Comparison of ENCODE assay signal across 21 mouse cellular contexts in the genomic region with DNA sequence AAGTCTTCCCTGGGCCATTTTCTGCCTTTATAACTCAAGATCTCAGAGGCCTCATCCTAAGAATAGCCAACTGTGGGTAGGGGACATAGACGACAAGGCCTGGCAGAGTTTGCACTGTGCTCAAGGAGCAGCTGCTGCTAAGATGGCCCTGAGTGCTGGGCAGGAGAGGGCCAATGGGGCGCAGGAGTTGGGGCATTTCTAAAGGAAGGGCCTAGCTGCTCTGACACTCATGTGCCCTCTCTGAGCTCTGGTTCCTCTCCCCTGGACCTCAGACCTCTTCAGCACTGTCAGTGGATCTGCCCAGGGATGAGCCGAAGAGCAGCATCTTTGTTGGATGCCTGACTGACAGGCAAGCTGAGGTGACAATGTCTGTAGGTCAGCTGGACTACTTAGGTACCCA.
DNase-seq lines count a peak whose midpoint lies in the region; ATAC-seq lines count a peak whose summit lies in the region.
"Had no signal": no experiment of that assay in that cellular context is flagged by ENCODE, and none has a peak within 500 bp of the region (broad histone marks: within the 10 kb centered on the region; RNA-seq: fewer than 3 reads in every experiment).

No protein-coding gene starts in this region.

- no peak overlapping the region for H3K4me2 ChIP-seq in forebrain, embryonic 11.5 days (ENCODE audit: low read depth, low read length, severe bottlenecking)
- H3K4me2 ChIP-seq in forebrain, embryonic 12.5 days, result no peak overlapping the region
- H3K4me2 ChIP-seq in midbrain, embryonic 11.5 days, result no peak overlapping the region
- no peak overlapping the region for H3K4me2 ChIP-seq in midbrain, embryonic 13.5 days (replicated peaks)

- no peaks in the 10 kb centered on the region for H3K36me3 ChIP-seq in forebrain, embryonic 11.5 days (ENCODE audit: control insufficient read depth, insufficient read depth, low read length)
- no peaks in the 10 kb centered on the region for H3K36me3 ChIP-seq in forebrain, embryonic 12.5 days (replicated peaks)
- H3K36me3 ChIP-seq in midbrain, embryonic 11.5 days (ENCODE audit: control insufficient read depth, insufficient read depth, low read length), result no peaks in the 10 kb centered on the region
- H3K36me3 ChIP-seq in midbrain, embryonic 13.5 days, result no peaks in the 10 kb centered on the region
- H3K36me3 ChIP-seq: G1E had no signal

- ATAC-seq in forebrain, embryonic 11.5 days (replicated peaks; ENCODE audit: low FRiP score), result no peak
- ATAC-seq in forebrain, embryonic 12.5 days (ENCODE audit: low FRiP score), result no peak
- no peak for ATAC-seq in midbrain, embryonic 11.5 days (ENCODE audit: low FRiP score)
- no peak for ATAC-seq in midbrain, embryonic 13.5 days
- ATAC-seq: activated CD4-positive, CD25-positive, alpha-beta regulatory T cell, adult 4 months; CD4-positive, CD25-positive, alpha-beta regulatory T cell, adult 4 months; Patski had no signal

- H3K9me3 ChIP-seq in forebrain, embryonic 11.5 days (ENCODE audit: control insufficient read depth, low read length), result no peaks in the 10 kb centered on the region
- H3K9me3 ChIP-seq in forebrain, embryonic 12.5 days, result no peaks in the 10 kb centered on the region
- no peaks in the 10 kb centered on the region for H3K9me3 ChIP-seq in midbrain, embryonic 11.5 days (ENCODE audit: control insufficient read depth, low read length)
- no peaks in the 10 kb centered on the region for H3K9me3 ChIP-seq in midbrain, embryonic 13.5 days
- H3K9me3 ChIP-seq: G1E had no signal

- no peaks in the 10 kb centered on the region for H3K4me1 ChIP-seq in forebrain, embryonic 11.5 days (replicated peaks; ENCODE audit: control insufficient read depth, insufficient read depth, low read length)
- H3K4me1 ChIP-seq in forebrain, embryonic 12.5 days, result no peaks in the 10 kb centered on the region
- H3K4me1 ChIP-seq in midbrain, embryonic 11.5 days (ENCODE audit: control insufficient read depth, insufficient read depth, low read length), result no peaks in the 10 kb centered on the region
- no peaks in the 10 kb centered on the region for H3K4me1 ChIP-seq in midbrain, embryonic 13.5 days (replicated peaks)

- no peak overlapping the region for H3K9ac ChIP-seq in forebrain, embryonic 11.5 days (ENCODE audit: low read length)
- no peak overlapping the region for H3K9ac ChIP-seq in forebrain, embryonic 12.5 days
- H3K9ac ChIP-seq in midbrain, embryonic 11.5 days (ENCODE audit: low read length), result no peak overlapping the region
- H3K9ac ChIP-seq in midbrain, embryonic 13.5 days (replicated peaks), result no peak overlapping the region

- no peak overlapping the region for H3K4me3 ChIP-seq in forebrain, embryonic 11.5 days (ENCODE audit: low read depth, low read length)
- H3K4me3 ChIP-seq in forebrain, embryonic 12.5 days (replicated peaks), result no peak overlapping the region
- no peak overlapping the region for H3K4me3 ChIP-seq in midbrain, embryonic 11.5 days (ENCODE audit: low read depth, low read length)
- H3K4me3 ChIP-seq in midbrain, embryonic 13.5 days (replicated peaks), result no peak overlapping the region

- no peak overlapping the region for H3K27ac ChIP-seq in forebrain, embryonic 11.5 days (ENCODE audit: low read depth, low read length)
- no peak overlapping the region for H3K27ac ChIP-seq in forebrain, embryonic 12.5 days
- H3K27ac ChIP-seq in midbrain, embryonic 11.5 days (ENCODE audit: low read depth, low read length), result no peak overlapping the region
- H3K27ac ChIP-seq in midbrain, embryonic 13.5 days, result no peak overlapping the region

- WGBS in forebrain, embryonic 11.5 days, result 79% methylated on average over 3 of the region's 3 CpGs
- WGBS in forebrain, embryonic 12.5 days, result 86% methylated on average over 3 of the region's 3 CpGs
- WGBS in midbrain, embryonic 11.5 days, result 82% methylated on average over 3 of the region's 3 CpGs
- WGBS in midbrain, embryonic 13.5 days, result 78% methylated on average over 3 of the region's 3 CpGs

- peak; percentile 31 for DNase-seq in forebrain, embryonic 11.5 days (ENCODE audit: low spot score)
- DNase-seq in heart, adult 11 months, result peak; percentile 69
- DNase-seq in heart, postnatal 10 days, result no peak
- DNase-seq in midbrain, embryonic 11.5 days (ENCODE audit: low spot score, missing footprints), result peak; percentile 67
- DNase-seq: adrenal gland, adult 2 months; adrenal gland, adult 8-10 months; adrenal gland, postnatal 10 days; adrenal gland, postnatal 14 days; adrenal gland, postnatal 25 days; adrenal gland, postnatal 36 days; B cell, adult 2 months; cerebellum, adult 11 months; cerebellum, adult 11-12 months; cerebellum, adult 18-20 months had no signal

- no peaks in the 10 kb centered on the region for H3K27me3 ChIP-seq in forebrain, embryonic 11.5 days (ENCODE audit: control insufficient read depth, insufficient read depth, low read length)
- no peaks in the 10 kb centered on the region for H3K27me3 ChIP-seq in forebrain, embryonic 12.5 days
- H3K27me3 ChIP-seq in midbrain, embryonic 11.5 days (ENCODE audit: control insufficient read depth, insufficient read depth, low read length), result no peaks in the 10 kb centered on the region
- H3K27me3 ChIP-seq in midbrain, embryonic 13.5 days, result no peaks in the 10 kb centered on the region
- H3K27me3 ChIP-seq: CH12.LX, Patski had no signal

- intact Hi-C loops in heart, postnatal 10 days (cut with DNase I), result no loop called here

Comparison
In these comparisons a context has a peak if more than half of its experiments do, and no peak if none do; other contexts are left out.
1. DNase-seq: peak in forebrain, embryonic 11.5 days (single experiment), heart, adult 11 months (single experiment) and midbrain, embryonic 11.5 days (single experiment); none in heart, postnatal 10 days (0 of 2).